Mouse (Mus musculus) natural killer cell, adult 2 months (primary cell): Measurements from ENCODE around the gene Bicral.

Experiments used
- DNase-seq, 2 experiments: peaks; one replicate each; pipeline ENCODE4 v3.0.0; 2022; ENCODE audit warnings: low spot score in 2 of 2

The Bicral gene

DNA sequence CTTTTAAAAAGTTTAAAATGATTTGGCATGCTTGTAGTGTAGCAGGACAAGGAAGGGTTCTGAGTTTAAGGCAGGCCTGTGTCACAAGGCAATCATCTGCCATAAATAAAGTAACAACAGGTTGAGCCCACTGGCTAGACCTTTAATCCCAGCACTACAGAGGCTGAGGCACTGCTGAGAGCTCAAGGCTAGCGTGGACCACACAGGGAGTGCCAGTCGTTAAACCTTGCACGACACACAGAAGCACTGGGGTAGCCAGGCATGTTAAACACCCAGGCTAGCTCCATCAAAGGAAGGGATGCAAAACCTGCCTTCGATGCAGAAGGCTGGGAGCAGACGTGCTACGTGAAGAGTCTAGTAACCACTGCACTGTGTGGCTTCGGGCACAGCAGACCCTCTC is 14.6 kb downstream of the Bicral start:
- no peak for DNase-seq

DNA sequence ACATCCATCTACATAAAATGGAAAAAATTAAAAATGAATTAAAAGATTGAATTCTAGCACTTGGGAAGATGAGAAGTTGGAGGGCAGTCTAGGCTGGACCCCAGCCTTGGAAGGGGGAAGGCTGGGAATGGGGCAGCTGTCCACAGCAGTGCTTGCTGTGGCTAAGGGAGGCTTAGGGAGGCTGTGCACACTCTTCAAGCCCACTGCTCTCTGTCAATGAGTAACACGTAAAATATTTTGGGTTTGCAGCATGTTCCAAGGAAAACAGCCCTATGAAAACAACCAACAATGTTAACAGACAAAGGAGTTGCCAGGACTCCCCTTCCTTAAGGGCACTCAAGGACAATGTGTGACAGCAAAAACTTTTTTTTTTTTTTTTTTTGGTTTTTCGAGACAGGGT is 15.3 kb downstream of the Bicral start:
- DNase-seq: no peak

DNA sequence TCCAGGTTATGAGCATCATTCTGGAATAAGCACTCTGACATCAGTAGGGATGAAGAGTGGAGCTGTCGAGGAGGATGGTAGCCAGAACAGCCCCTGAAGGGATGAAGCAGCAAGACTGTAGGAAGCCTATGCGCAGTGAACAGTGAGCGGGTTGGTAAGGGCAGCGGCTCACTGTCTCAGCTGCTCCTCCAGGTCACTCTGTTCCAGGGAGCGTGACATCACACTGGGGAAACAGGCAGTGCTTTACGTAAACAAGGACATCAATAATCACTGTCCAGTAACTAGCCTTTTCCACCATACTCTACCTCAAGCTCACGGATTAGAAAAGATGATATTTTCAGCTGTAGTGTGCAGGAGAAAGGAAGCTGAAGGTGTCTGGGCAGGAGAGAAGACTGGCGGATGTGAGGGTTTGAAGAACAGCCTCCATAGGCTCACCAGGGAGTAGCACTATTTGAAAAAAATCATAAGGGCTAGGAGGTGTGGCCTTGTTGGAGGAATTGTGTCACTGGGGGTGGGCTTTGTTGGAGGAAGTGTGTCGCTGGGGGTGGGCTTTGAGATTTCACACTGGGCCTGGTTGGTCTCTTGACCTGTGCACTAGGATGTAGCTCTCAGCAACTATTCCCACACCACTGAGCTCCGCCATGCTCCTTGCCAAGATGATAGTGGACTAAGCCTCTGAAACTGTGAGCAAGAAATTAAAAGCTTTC is 17.8 kb downstream of the Bicral start:
- DNase-seq: no peak

DNA sequence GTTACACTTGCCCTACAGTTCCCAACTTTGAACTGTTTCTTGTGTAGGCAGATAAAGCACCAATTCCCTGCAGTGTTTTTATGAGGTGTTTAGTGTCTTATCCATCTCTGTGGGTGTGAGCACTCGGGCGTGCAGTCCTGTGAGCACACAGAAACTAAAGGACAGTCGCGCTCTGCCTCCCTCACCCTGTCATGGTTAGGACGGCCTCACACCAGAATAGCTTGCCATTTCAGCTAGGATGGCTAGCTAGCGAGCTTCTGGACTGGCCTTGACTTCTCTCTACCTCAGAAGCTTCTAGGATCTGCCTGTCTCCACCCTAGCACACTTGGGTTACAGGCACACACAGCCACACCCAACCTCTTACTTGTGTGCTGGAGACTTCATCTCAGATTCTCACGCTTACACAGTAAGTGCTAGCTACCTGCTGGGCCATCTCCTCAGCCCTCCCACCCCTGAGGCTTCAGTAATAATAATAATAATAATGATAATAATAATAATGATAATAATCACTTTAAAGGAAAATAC is 19.8 kb downstream of the Bicral start:
- DNase-seq: no peak

DNA sequence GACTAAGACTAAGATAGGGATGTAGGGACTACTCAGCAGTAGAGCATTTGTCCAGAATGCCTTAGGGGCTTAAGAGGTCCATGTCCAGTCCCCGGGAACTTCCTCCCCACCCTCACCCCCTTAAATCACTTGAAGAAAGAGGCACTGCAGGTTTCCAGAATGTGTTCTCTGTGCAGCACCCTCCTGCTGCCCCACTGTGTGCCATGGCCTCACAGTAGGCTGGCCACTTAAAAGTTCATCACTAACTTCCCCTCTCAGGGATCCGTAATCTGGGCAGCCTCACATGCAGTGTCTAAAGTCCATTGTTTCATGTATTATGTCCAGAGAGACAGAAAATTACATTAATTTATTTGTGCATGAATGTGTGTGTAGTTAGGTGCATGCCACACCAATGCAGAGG is 20.4 kb downstream of the Bicral start:
- DNase-seq: no peak

DNA sequence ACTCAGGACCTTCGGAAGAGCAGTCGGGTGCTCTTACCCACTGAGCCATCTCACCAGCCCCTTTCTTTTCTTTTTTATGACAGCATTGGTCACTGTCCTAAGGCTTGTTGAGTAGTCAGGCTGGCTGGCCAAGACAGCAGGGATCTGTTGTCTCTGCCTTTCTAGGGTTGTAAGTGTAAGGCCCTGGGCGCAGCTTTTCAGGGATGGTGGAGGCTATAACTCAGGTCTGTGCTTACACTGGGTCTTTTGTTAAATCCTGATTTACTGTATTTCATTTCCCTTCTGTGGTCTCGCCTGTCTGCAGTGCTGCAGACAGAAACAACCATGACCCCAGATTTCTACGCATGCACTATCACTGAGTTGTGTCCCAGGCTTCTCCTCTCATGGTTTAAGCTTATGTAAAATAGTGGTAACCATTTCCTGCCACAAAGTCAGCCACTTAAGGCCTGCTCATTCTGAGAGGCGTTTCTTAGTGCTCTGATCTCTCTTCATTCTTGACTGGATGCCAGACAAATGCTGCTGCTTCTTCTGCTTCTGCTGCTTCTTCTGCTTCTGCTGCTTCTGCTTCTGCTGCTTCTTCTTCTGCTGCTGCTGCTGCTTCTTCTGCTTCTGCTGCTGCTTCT is 23.1 kb downstream of the Bicral start:
- DNase-seq: peak; percentile 67 to 81

DNA sequence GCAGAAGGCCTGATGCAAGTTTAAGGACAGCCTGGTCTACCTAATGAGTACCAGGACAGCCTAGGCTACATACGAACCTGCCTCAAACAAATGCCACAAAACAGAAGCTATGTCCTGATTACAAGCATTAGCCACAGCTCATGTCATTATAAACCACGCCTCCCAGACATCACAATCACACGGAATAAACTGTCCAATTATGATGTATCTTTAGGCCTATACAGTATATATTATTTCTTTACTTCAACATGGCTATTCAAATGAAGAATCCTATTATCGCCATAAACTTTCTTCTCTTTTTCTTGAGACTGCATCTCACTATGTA is 25.3 kb downstream of the Bicral start:
- no peak for DNase-seq

DNA sequence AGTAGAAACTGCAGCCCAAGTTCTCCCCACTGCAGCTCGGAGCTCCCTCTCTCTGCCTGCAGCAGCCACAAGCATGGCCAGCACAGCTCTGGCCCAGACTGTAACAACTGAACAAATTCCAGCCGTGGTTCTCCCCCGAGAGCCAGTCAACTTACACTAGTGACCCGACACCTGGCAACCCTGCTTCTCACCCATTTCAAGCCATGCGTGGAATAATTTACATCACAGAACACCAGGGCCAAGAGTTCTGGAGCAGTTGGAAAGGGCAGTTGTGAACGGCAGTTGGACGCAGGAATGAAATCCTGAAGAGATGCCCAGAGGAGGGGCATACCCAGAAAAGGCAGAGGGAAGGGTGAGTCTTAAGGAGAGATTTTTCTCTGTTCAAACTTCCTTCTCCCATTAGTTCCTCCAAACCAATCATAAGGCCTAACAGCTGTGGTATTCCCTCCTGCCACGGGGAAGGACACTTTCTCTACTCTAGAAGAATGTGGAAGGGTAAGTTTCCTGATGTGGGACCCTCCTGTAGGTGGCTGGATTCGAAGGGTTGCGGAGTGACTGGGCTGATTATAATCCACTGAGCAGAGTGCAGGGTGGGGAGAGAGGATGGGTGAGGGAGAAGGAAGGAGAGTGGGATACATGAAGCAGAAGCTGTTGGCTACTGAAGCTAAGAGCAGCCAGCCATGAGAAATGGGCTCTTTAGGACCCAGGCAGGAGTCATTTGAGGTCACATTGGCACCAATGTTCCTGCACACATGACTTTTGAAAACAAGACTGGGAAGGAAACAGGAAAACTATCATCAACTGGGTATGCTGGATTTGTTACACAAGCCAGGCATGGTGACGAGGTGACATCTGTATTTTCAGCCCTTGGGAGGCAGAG is 25.9 kb downstream of the Bicral start:
- no peak for DNase-seq

DNA sequence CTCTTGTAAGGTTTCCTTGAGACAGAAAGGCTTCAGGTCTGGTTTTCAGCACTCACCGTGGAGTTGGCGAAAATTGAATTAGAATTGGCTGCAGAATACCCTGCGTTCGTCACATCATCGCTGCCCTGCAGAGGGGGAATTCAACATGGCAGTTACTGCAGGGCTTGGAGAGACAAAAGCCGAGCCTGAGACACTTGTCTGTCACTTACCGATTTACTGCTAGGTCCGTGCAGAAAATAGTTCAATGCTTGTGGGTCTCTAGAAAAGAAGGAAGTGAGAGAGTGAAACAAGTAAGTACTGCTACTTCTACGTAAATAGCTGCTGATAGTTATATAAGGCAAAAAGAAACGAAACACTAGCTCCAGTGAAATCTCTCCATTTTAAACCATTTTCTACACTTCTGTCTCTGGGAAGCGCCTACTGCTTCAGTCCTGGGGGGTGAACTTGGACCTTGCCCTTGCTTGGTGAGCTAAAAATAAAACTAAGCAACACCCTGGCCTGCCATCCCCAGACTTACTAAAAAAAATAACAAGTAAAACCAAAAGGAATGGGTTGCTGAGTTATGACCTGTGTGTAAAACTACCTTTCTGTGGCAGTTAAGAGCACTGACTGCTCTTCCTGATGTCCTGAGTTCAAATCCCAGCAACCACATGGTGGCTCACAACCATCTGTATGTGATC is 28.3 kb downstream of the Bicral start:
- peak in 1 of 2 experiments; percentile 32 for DNase-seq

DNA sequence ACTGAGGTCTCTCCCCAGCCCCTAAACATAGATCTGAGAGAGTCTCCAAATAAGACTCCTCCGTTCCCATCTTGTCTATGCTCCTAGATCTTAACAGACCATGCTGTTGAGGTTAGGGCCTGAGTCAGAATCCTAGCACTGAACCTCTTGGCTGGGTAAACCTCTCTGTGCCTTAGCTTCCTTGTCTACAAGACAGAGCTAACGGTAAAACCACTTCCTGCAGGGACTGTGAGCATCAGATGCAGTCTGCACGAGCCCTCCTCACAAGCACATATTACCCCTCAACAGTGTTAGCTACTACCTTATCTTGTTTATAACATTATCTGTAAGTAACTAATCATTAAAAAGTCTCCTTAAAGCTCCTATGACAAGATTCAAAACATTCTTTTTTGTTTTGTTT is 29.3 kb downstream of the Bicral start:
- DNase-seq: peak; percentile 22 to 28

DNA sequence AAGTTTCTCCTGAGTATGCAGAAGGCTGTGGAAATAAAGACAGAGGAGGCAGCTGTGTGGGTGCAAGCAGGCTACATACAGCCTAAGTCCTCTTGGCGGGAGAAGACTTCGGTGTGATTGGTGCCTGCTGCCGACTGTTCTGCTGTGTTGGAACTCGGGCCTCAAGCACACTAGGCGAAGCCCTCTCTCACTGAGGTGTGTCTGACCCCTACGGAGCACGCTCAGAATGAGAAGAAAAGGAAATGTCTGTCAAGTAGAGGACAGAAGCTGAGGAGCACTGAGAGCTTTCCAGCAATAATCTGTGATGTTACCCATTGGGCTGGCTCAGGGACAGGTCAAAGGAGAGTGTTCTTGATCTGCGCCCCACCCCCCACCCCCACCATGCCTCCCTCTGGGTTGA is 35.2 kb downstream of the Bicral start:
- DNase-seq: no peak

DNA sequence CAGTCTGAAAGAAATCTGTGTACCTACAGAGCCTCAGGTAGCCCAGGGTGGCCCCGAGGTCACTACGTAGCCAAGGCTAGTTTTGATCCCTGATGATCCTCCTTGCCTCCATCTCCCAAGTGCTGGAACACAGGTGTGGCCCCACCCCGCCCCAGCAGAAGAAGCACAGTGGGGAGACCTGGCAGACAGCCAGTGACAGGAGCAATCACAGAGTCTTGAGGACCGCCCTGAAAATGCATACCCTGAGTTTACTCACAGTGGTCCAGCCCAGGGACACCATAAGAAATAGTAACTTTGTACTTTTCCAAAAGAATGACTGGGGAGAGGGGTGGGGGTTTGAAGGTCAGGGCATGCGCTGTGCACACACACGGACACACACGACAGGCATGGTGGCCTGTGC is 37.7 kb downstream of the Bicral start:
- no peak for DNase-seq

DNA sequence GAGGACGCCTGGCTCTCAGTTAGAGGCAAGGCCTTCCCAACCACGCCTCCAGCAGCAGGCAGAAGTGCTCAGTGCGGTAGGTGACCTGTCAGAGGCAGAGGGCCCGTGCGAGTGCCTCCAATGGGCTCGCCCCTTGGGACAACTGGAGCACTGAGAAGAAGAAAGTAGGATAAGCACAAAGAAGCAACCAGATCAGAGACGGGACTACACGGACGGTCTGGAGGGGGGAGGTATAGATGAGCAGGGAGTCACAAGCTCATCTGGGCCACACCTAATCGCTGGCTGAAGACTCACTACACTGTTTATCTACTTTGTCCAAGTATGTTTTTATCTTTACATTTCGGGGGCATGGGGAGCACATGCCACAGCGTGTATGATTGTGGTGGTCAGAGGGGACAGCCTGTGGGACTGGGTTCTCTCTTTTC is 40.5 kb downstream of the Bicral start:
- DNase-seq: no peak

DNA sequence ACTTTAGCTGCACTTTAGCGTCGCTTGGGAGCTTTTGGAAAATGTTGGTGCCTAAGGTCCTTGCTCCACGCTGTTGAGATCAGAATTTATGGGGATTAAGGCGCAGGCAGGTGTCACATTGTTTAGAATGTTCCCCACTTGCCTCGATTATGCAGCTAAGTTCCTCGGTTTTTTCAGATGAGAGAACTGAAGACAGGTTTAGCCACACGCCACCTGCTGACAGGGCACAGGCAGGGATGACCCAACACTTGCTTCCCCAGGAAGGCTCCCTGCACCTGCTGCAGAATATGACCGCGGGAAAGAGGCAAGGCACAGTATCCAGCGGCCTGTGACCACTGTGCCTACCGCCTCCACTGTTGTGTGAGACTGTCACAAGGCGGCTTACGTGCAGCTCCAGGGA is 42.0 kb downstream of the Bicral start:
- no peak for DNase-seq

DNA sequence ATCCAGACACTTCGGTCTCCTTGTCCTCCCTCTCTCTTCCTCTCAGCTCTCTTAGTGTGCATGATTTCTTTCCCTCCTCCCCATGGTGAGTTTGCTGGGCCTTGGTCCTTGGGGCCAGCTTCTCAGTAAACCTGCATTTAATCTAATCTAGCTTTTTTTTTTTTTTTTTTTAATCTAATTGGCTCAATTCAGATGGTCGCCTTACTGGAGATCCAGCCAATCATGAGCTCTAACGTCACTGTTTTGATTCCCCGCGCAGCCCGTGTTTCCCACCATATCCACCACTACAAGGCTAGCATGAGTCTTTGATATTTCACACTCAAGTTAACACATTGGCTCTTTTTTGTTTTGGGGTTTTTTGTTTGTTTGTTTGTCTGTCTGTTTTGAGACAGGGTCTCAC is 43.8 kb downstream of the Bicral start:
- DNase-seq: no peak

DNA sequence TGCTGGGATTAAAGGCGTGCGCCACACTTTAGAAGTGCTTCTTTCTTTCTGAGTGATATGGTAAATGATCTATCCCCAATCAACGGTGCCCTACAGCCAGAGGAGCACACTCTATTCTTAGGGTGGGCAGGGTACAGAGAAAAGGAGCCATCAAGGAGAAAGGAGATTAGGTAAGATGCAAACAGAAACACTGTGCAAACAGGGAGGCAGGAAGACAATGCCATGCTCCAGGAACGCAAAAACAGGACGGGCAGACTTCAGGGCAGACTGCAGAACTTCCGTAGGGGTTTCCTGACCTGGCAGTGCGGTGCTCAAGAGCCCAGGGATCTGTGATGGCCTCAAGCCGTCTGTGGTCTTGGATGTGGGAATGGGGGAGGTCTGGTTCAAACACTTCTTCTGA is 44.6 kb downstream of the Bicral start:
- no peak for DNase-seq

DNA sequence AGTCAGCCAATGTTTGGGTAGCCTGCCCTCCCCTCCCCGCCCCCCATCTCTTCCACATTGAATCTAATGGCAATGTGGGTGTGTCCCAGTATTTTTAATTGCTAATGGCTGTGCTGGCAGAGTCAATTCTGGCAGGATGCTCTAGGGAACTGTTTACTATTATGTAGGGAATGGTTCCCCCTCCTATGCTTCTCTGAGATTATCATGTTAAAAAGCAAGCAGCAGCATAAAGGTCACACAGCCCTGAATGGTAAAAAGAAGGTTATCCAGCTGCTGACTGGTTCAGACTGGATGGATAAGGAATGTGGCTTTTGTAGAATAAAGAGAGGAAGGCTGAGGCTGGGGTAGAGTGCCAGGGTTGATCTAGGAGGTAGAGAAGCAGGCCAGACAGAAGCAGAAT is 45.8 kb downstream of the Bicral start:
- DNase-seq: no peak

DNA sequence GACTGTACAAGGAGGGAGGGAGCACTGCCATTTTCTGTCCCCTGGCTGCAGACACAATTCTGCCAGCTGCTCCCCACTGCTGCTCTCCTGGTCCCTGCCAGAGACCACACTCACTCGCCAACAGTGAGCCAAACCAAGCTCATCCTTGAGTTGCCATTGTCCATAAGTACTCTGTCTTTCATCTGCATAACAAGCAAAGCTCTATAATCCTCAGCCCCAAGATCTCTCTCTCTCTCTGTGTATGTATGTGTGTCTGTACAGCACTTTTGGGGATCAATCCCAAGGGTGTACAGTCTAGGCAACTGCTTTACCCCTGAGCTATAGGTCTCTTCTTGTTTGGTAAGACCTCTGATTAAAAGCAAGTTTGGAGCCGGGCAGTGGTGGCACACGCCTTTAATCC is 47.6 kb downstream of the Bicral start:
- no peak for DNase-seq

DNA sequence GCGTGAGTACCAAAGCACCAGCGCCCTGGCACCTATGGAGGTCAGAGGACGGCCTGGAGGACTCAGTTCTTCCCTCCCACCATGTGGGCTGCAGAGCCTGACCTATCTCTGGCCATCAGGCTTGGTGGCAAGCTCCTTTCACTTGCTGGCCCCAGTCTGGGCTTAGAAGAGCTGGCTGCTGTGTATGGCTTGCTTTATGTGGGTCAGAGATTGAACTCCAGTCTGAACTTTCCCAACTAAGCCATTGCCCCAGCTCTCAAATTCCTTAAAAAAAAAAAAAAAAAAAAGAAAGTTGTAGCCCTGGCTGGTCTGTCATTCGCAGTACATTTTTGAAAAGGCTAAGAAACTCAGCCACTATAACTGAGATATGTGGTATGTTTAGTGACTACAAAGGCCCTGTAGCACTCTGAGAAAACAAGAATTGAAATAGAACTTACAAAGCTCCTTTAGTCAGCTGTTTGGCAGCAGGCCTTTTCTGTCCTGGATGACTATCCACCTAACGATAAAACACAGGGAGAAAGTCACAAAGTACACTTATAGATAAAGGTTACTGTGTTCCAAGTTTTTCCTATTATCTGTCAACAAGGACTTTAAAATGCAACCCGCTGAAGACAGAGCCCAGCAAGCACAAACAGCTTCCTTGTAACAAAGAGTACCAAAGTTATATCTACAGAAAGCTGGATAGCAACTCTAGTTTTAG is 49.0 kb downstream of the Bicral start:
- no peak for DNase-seq

DNA sequence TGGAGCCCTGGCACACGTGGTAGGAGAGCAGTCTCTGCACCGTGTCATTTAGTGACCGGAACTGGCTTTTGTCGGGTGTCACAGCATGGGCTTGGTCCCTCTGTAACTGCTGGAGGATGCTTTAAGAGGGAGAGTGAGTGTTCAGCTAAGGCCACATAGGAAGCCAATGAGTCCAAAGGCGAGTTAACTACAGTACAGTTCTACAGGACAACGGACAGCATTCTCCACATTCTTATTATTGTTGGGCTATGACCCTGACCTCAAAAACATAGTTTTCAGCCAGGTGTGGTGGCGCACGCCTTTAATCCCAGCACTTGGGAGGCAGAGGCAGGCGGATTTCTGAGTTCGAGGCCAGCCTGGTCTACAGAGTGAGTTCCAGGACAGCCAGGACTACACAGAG is 49.9 kb downstream of the Bicral start:
- no peak for DNase-seq

DNA sequence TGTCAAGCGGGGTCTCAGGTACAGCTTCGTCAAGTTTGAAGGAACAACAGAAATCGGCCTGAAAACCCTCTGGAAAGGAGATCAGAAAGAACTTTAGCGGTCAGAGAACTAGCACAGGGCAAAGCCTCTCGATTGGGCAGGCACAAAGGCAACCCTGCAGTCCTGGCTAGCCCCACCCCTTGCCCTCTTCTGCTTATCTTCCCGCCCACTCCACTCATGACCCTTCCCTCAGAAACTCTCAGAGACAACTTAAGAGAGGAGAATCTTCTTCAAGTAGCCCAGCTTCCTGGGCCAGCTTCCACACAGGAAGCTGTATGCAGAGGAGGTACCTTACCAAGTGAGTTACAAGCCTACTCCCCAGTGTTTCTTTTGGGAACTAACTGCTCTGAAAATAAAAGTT is 56.5 kb downstream of the Bicral start:
- no peak for DNase-seq

DNA sequence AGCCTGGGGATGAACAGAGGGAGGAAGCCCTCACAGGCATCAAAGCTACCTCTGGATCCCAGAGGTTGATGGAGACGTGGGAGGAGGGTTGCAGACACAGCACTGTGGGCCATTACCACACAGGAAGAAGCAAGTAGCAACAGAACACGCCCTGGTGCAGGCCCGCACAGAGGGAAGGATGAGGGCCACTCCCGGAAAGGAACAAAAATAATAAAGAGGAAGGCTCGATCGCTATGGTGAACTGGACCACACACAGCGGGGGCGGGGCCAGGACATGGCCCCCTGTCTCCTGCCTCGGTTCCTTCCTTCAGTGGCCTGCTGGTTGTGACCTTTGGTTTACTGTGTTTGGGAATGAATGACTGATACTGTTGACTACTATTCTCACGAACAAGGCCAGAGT is 58.6 kb downstream of the Bicral start:
- DNase-seq: no peak
